Mouse (Mus musculus): Measurements from ENCODE around the gene Dnajc16. TPM values are rescaled to one million over a fixed set of nuclear protein-coding genes. Genes with fewer than 3 reads are reported as not detected.
A peak's percentile ranks its signal among the peaks of the same experiment; 100 is the strongest.
"Not testable (repeated sequence)": the region's sequence is repeated elsewhere in the genome, so short reads cannot be mapped to it uniquely, and the experiment has no call there.

The Dnajc16 gene
- total RNA-seq, 2 experiments from 2014 or later: 10.7 to 11.1 TPM

- no peak for DNase-seq
- intact Hi-C loops (cut with DNase I): no loop called here
These were observed 6.8 kb upstream of the Dnajc16 start for GRCm38 (mm10) chr4:141797545-141797944.

GRCm38 (mm10) chr4:141796954-141797353 lies 6.2 kb upstream of the Dnajc16 start:
- intact Hi-C loops (cut with DNase I): no loop called here
- DNase-seq: no peak

GRCm38 (mm10) chr4:141796356-141796755 lies 5.6 kb upstream of the Dnajc16 start:
- intact Hi-C loops (cut with DNase I): no loop called here
- DNase-seq: no peak

GRCm38 (mm10) chr4:141794152-141794535 lies 3.4 kb upstream of the Dnajc16 start:
- DNase-seq: no peak
- intact Hi-C loops (cut with DNase I): loop anchor here (5.0 kb wide), 1 partner anchor 72 kb away; the partner anchor contains the start of gene Ddi2

DNA sequence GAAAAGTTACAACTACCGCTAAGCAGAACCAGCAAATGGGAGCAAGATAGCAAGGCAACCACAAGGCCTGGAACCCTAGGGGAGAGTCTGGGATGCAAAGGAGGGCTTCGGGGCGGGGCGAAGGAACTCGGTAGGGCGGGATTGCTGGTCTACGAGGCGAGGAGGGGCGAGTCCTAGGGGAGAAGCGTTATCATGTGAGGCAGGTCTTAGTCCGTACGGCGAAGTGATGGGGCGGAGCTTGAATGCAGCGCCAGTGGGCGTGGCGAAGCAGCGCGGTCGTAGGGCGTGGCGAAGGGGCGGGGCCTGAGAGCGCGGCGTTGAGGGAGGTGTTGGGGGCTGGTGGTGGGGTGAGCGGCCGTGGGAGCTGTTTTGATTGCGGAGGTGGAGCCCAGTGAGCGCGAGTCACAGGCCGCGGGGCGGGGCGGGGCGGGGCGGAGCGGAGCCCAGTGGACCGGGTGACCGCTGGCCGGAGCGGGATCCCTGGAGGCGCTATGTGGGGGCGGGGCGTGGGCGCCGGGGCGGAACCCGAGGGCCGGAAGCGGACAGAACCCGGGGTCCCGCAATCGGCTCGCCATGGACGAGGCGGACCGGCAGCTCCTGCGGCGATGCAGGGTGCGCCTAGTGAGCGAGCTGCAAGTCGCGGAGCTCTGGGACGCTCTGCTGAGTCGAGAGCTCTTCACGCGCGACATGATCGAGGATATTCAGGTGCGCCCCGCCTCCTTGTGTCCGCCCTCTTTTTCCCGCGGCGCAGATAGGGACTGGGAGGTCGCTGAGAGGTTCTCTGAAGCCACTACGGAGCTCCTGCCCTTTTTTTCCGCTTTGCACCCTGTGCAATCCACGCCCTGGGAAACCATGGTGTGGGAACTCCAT lies 2.8 kb upstream of the Dnajc16 start, which contains the start of gene Casp9:
Gene Casp9 (plus strand): TSS at position 331 of the 870 bp plus-strand sequence.
- intact Hi-C loops (cut with DNase I): loop anchor here (5.0 kb wide), 1 partner anchor 71 kb away; the partner anchor contains the start of gene Ddi2
- DNase-seq: peak; percentile 97 to 99

- intact Hi-C loops (cut with DNase I): loop anchor here (5.0 kb wide), 1 partner anchor 70 kb away; the partner anchor contains the start of gene Ddi2
- DNase-seq: no peak
These were observed 2.0 kb upstream of the Dnajc16 start for GRCm38 (mm10) chr4:141792554-141793281.

DNA sequence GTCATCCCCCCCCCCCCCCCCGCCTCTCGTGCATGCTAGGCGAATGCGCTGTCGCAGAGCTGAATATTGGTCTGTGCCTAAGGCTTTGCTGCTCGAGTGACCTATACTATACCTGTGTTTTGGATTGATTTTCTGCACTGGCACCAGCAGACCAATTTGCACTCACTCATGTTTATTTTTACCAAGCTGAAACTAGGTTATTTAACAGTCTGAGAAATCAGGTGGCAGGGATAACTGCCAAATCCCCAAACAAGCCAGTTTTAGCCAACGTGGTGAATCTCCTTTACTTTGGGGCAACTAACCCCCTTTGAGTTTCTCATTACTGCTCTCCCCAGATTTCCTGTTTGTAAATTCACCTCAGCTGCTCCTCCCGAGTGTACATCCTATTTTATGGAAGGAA lies 1.2 kb upstream of the Dnajc16 start:
- no peak for DNase-seq
- intact Hi-C loops (cut with DNase I): loop anchor here (5.0 kb wide), 1 partner anchor 70 kb away; the partner anchor contains the start of gene Ddi2

DNA sequence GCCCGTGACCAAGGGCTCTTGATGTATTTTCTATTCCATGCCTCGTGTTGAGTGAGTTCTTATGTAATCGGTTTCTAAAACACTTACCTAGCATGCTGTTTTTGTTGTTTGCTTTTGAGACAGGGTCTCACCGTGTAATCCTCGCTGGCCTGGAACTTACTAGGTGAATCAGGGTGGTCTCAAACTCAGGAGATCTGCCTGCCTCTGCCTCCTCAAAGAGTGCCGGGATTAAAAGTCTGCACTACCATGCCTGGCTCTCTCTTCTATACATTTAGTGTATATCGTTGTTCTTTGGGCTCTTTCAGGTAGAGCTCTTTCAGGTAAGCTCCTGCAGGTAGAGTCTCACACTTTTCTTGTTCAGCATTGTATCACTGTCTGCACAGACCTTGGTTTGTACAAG lies 755 bp upstream of the Dnajc16 start:
- intact Hi-C loops (cut with DNase I): loop anchor here (5.0 kb wide), 1 partner anchor 69 kb away; the partner anchor contains the start of gene Ddi2
- no peak for DNase-seq

DNA sequence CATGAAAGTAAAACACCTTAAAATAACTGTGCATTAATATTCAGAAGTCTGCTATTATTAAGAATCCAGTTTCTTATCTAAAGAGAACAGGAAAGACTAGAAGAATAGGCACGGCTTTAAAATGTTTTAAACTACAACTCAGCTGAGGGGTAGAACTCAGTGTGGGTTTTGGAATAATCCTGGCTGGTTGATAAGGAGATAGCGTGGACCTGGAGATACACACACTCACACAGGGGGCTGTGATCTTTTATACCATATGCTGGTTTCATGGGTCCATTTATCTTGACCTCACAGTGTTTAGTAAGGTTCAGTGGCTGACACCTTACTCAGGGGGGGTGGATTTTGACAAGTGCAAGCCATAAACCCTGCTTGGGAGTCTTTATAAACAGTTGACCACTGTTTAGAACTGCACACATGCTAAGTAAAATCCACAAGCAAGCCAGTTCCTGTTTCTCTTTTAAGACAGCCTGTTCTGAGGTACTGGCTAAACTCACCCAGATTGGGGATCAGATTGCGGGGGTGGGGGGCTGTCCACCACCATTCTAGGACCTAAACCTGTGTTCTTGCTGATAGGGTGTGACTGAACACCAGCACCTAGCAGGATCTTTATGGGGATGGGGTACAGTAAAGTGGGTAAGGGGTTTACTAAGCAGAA lies 1.0 kb downstream of the Dnajc16 start:
- no peak for DNase-seq
- intact Hi-C loops (cut with DNase I): loop anchor here (5.0 kb wide), 1 partner anchor 67 kb away; the partner anchor contains the start of gene Ddi2

DNA sequence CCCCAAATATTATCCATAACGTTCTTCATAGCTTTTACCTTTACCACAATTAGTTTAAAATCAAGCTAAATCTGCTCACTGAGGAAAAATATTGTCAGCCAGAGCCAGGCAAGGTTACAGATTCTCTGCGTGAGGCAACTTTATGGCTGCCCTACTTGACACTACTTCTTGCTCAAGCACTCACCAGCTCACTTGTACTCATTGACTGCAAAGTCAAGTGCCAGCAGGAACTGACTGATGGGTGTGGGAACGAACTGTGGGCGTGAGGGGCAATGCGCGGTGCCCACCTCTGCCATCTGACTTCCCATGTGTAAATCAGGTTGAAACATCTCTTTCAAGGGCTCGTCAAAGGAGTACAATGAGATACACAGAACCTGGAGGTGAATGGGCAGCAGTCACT lies 3.3 kb downstream of the Dnajc16 start:
- no peak for DNase-seq
- intact Hi-C loops (cut with DNase I): no loop called here

DNA sequence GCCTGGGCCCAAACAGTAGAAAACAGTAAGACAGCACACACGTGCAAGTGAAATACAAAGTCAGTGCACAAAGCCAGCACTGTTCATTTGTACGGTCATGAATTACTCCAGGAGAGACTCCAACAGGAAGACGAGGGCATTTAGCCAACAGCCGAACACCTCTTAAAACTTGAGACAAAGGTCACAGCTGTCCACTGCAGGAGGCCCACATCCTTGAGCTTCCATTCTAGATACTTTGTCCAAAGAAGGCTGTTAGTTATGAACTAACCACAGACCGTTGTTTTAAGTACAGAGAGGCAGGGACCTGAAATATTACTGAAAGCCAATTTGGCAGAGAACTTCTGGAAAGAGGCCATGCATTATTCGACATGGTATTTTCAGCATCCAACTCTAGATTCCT lies 3.7 kb downstream of the Dnajc16 start:
- intact Hi-C loops (cut with DNase I): no loop called here
- no peak for DNase-seq

GRCm38 (mm10) chr4:141786141-141786540 lies 4.6 kb downstream of the Dnajc16 start:
- intact Hi-C loops (cut with DNase I): no loop called here

GRCm38 (mm10) chr4:141784835-141785234 lies 5.9 kb downstream of the Dnajc16 start:
- no peak for DNase-seq
- intact Hi-C loops (cut with DNase I): no loop called here

More at GRCm38 (mm10) chr4:141786141-141786540, 4.6 kb downstream of the Dnajc16 start:
- DNase-seq: no peak

DNA sequence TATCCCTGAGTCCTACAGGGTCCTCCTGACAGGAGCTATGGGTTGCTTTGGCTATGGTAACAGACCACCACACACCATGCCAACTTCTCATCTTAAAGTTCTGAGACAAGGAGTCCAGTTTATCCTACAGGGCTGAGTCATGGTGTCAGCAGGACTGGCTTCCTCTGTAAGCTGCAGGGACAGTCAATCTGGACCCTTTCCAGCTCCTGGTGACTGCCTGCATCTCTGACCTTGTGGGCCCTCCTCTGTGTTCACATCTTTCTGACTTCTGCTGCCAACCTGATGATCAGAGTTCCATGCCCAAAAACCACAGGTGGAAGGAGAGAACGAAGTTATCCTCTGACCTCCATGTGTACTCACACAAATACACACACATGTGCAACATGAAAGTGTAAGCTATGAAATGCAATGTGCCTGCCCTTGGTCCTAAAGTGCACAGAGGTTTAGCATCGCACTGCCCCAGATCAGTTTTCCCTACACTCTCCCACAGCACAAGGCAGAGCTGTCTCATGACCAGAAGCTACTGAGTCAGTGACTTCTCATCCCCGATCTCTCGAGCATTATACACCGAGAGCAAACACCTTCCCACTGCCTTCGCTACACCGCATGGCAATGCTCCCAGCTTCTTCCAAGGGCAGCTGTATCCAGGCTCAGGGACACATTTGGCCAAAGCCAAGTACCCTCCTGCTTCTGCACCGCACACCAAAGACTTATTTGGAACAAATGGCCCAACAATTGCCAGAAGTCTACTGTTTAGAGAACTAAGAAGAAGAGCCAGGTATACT lies 9.3 kb downstream of the Dnajc16 start:
- DNase-seq: no peak

GRCm38 (mm10) chr4:141779828-141780227 lies 10.9 kb downstream of the Dnajc16 start:
- DNase-seq: no peak
- intact Hi-C loops (cut with DNase I): no loop called here

More for the DNA sequence above, 9.3 kb downstream of the Dnajc16 start:
- intact Hi-C loops (cut with DNase I): no loop called here

DNA sequence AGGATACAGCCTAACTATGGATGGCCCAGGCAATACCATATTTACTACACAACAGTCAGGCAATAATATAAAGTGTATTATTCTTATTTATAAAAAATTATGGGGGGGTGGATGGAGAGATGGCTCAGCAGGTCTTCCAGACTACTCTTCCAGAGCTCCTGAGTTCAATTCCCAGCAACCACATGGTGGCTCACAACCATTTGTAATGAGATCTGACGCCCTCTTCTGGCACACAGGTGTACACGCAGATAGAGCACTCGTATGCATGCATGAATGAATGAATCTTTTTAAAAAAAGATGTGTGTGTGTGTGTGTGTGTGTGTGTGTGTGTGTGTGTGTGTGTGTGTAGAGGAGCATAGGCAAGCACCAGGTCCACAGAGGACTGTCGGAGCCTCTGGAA lies 17.7 kb downstream of the Dnajc16 start:
- not testable (repeated sequence) for DNase-seq

DNA sequence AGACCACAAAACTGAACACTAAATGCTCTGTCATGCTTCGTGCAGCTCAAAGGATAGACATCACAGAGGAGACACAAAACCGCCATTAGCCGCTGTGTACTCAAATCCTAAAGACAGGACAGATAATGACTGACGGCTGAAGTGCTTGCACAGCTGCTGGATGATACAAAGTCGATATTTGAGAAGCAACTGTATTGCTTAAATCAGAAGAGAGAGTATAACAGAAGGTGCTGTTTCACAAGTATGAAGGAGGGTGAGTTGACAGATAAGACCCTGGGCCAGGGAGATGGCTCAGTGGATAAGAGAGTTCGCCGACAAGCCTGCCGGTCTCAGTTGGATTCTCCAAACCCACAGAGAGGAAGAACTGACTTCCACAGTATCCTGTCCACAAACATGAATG lies 18.9 kb downstream of the Dnajc16 start:
- DNase-seq: no peak
- intact Hi-C loops (cut with DNase I): no loop called here

More for the DNA sequence above, 17.7 kb downstream of the Dnajc16 start:
- intact Hi-C loops (cut with DNase I): not testable (repeated sequence)

- intact Hi-C loops (cut with DNase I): no loop called here
- DNase-seq: no peak
These were observed 21.1 kb downstream of the Dnajc16 start for GRCm38 (mm10) chr4:141769501-141770160.

DNA sequence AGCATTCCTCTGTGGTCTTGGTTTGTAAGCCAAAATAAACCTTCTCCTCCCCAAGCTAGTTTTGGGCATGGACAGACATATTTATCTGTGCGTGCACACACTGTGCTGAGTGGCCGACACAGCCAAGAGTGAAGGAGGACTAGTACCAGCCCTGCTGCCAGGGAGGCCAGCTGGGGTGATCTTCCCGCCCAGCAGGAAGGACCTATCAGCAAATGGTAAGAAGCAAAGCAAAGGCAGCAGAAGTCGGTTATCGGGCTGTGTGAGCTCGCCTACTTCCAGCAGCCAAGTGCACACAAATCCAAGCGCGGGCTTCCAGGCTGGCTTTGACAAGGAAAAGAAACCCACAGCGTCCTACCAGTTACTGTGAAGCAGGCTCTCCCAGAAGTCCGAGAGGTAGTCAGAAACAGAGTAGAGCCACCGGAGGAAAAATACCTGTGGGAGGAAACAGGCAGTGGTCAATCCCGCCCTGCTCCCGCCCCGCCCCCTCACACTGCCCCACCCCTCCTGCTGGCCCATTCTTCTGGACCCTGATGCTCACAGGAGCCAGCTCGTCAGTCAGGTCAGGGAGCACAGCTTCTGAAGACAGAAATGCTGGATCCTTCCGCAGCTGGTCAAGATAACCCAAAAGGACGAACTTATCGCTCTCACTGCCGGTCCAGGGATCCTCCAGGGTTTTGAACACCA lies 23.2 kb downstream of the Dnajc16 start:
- intact Hi-C loops (cut with DNase I): no loop called here
- no peak for DNase-seq
